Mouse (Mus musculus) intestine, postnatal 0 days (tissue): ENCODE measurements around the gene Scaf1. TPM values are rescaled to one million over a fixed set of nuclear protein-coding genes. Genes with fewer than 3 reads are reported as not detected.
A peak's percentile ranks its signal among the peaks of the same experiment; 100 is the strongest.

Source experiments
- ATAC-seq: fragments of 200-750 bp; cut with Nextera tagmentation; 2 replicates; pipeline ENCODE4 v1.8.0; 2017; ENCODE audit warnings: mild to moderate bottlenecking, moderate TSS enrichment, moderate library complexity
- H3K27ac ChIP-seq: fragments of 300-500 bp; sonication (generic); 2 replicates; pipeline ENCODE4 v1.5.1; 2014; ENCODE audit warnings: mild to moderate bottlenecking, low read depth, low read length, moderate library complexity
- H3K27me3 ChIP-seq: fragments of 300-500 bp; sonication (generic); replicated peaks from 2 replicates; pipeline ENCODE4 v1.6.1; 2014; ENCODE audit warnings: low read length, mixed read lengths; ENCODE audit not compliant: control insufficient read depth, insufficient read depth
- H3K36me3 ChIP-seq: fragments of 300-500 bp; sonication (generic); 2 replicates; pipeline ENCODE4 v1.6.1; 2014; ENCODE audit warnings: mild to moderate bottlenecking, moderate library complexity; ENCODE audit not compliant: control insufficient read depth, insufficient read depth
- H3K4me1 ChIP-seq: fragments of 300-500 bp; sonication (generic); replicated peaks from 2 replicates; pipeline ENCODE4 v1.6.1; 2014; ENCODE audit warnings: antibody characterized with exemption, low read length, mixed read lengths; ENCODE audit not compliant: control insufficient read depth, insufficient read depth
- H3K4me2 ChIP-seq: fragments of 300-500 bp; sonication (generic); replicated peaks from 2 replicates; pipeline ENCODE4 v1.6.1; 2014; ENCODE audit warnings: low read depth, mild to moderate bottlenecking, moderate library complexity
- H3K4me3 ChIP-seq: fragments of 300-500 bp; sonication (generic); 2 replicates; pipeline ENCODE4 v1.5.1; 2014; ENCODE audit warnings: low read depth, low read length
- H3K9ac ChIP-seq: fragments of 300-500 bp; sonication (generic); 2 replicates; pipeline ENCODE4 v1.6.1; 2014; ENCODE audit warnings: mild to moderate bottlenecking, low read depth, low read length
- H3K9me3 ChIP-seq: fragments of 300-500 bp; sonication (generic); 2 replicates; pipeline ENCODE4 v1.6.1; 2016; ENCODE audit warnings: mixed run types; ENCODE audit not compliant: control insufficient read depth
- CTCF ChIP-seq: sonication (generic); IDR thresholded peaks from 2 replicates; pipeline ENCODE4 v1.5.1; 2016; ENCODE audit warnings: low read depth, mild to moderate bottlenecking, control low read depth, antibody characterized with exemption, moderate library complexity
- WGBS: fragments of 180-500 bp; shearing (Covaris S2); extraction: QIAGEN DNeasy Blood & Tissue Kit; methylation state at CpG from one replicate; pipeline ENCODE4 v1.1.7; 2014; 5-methylcytosine and 5-hydroxymethylcytosine counted together
- polyA plus RNA-seq: library from polyadenylated mRNA; unstranded; fragments of >200 nt; fragmentation: Nextera tagmentation; extraction: Ambion mirVana; gene quantifications from 2 replicates; pipeline ENCODE4 v1.2.1, GENCODE M21; 2015

Gene Scaf1
- polyA plus RNA-seq, 1 experiment from 2014 or later: 22.6 TPM

DNA sequence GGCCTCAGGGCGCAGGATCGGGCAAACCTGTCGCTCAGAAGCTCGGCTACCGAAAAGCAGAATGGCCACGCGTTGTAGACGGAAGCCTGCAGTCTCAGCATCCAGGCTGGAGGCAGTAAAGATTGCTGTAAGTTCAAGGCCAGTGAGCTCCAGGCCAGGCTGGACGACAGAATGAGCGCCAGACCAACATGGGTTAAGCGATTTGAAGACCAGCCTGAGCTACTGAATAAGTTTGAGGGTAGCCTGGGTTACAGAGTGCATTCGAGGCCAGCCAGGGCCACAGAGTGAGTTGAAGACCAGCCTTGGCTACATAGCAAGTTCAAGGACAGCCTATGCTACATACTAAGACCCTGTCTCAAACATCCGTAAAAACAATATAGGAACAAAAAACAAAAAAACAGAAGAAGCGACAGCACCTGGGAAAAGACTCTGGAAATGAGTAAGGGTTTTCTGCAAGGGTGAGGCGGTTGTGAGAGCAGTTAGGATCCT lies 18.2 kb downstream of the Scaf1 start:
- WGBS: 1% methylated on average over 15 of the region's 15 CpGs
- Histone ChIP-seq H3K9me3 (no peaks in the 10 kb centered on the region), H3K36me3 (peaks cover 43% of the 10 kb centered on the region), H3K9ac (peak overlapping the region; percentile 74), H3K4me2 (peak overlapping the region; percentile 78), H3K27me3 (no peaks in the 10 kb centered on the region), H3K4me1 (0 out of 2 replicates have a peak, but pooled peaks cover 5% of the 10 kb centered on the region), H3K27ac (peak overlapping the region; percentile 83), H3K4me3 (peak overlapping the region; percentile 83)
- no peak for TF ChIP-seq CTCF
- no peak for ATAC-seq

DNA sequence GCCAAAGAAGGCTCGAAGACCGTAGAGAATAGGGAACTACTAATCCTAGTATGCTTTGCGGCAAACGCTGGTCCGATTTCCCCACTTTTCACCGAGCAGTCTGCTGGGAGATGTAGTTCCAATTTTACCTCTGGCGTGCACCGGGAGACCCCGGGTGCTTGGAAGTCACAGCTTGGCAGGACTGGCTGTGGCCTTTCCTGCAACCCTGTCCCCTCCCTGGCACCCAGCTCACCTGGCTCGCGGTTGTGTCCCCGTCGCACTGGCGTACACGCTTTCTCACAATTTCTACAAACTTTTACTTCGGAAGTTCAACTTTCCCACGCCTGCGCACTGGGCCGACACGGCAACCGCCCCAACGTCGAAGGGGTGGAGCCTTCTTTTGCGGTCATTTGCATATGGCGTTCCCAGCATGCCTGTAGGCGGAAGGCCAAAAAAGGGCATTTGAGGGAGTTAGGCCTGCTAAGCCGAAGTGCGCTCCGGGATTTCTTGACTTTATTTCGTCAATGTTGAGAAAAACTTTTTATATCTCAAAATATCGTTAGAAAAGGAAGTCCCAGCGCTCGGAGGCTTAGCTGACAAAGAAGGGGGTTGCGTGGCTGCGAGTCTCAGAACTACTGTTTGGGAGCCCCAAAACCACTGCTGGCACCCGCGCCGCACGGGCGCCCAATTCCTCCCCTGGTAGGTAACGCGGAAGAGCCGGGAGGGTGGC lies 18.8 kb downstream of the Scaf1 start, which contains the start of gene Irf3:
Gene Irf3 (plus strand): TSS at position 418 of the 709 bp plus-strand sequence.
- no peak for TF ChIP-seq CTCF
- Histone ChIP-seq H3K4me1 (0 out of 2 replicates have a peak, but pooled peaks cover 5% of the 10 kb centered on the region), H3K27ac (peak within 1 kb of the TSS; percentile 83), H3K36me3 (peaks cover 43% of the 10 kb centered on the region), H3K4me2 (peak within 1 kb of the TSS; percentile 78), H3K27me3 (no peaks in the 10 kb centered on the region), H3K9me3 (no peaks in the 10 kb centered on the region), H3K4me3 (peak within 1 kb of the TSS; percentile 83), H3K9ac (peak within 1 kb of the TSS; percentile 74)
- peak; percentile 92 for ATAC-seq
- WGBS: under 1% methylated on average over 43 of the region's 43 CpGs

DNA sequence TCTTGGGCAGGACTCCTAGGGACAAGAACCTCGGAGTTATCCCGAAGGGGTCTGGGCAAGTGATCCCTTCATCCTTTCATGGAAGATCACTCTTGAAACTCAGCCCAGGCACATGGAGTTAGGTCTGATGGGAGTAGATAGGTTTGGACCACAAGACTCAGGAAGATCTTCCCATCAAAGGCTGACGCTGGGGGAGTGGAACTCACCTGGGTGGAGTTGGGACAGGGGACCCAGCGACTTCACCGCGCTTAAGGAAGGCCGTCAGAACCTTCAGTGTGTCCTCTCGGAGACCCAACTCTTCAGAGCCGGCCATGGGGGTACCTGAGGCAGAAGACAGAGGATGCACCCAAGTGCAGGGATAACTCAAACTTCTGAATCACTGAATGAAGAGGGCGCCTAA lies 19.5 kb downstream of the Scaf1 start:
- H3K4me2 ChIP-seq: peak overlapping the region; percentile 78
- H3K4me3 ChIP-seq: peak overlapping the region; percentile 83
- H3K9me3 ChIP-seq: no peaks in the 10 kb centered on the region
- no peak for ATAC-seq
- WGBS: 9% methylated on average over 10 of the region's 10 CpGs
- no peaks in the 10 kb centered on the region for H3K27me3 ChIP-seq
- no peak for TF ChIP-seq CTCF
- no peak overlapping the region for H3K27ac ChIP-seq
- peak overlapping the region; percentile 58 for H3K9ac ChIP-seq
- H3K4me1 ChIP-seq: 0 out of 2 replicates have a peak, but pooled peaks cover 5% of the 10 kb centered on the region
- peaks cover 41% of the 10 kb centered on the region for H3K36me3 ChIP-seq

DNA sequence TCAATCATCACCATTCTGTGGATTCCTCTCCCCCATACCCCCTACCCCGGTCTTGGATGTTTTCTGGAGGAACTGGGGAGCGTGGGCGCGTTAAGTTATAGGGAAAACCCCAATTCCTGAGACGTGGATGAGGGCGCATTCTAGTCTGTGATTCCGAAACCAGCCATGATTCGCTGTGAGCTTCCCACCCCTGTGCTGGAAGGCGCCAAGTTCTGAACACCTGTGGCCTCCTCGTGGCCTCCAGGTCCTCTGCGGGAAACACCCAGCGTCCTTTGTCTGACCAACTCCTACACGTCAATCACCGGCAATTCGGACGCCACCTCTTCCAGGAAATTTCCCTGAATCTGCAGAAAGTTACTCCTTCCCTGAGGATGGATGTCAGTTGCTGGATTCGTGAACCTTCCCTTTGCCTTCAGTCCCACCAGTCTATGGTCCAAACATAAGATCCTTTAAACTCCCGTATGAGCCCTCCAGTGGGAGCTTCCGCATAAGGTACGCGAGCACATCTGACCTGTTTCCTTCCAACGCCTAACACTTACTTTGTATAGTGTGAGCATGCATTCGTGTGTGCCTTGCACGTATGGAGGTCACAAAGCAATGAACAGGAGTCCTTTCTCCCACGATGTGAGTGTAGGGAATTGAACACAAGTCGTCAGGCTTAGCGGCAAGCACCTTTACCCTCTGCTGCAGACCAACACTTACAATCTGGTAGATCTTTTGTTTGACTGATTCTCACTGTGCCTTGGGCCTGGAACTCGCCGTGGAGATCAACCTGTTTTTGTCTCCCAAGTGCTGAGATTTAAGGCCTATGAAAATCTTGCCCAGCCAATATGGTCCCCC lies 29.1 kb downstream of the Scaf1 start:
- 0 out of 2 replicates have a peak, but pooled peaks have one; percentile 5 for TF ChIP-seq CTCF
- peak; percentile 49 for ATAC-seq
- Histone ChIP-seq H3K27ac (peak overlapping the region; percentile 86), H3K9me3 (no peaks in the 10 kb centered on the region), H3K36me3 (peaks cover 14% of the 10 kb centered on the region), H3K4me3 (peak overlapping the region; percentile 55), H3K27me3 (no peaks in the 10 kb centered on the region), H3K4me2 (peak overlapping the region; percentile 81), H3K4me1 (no peaks in the 10 kb centered on the region), H3K9ac (peak overlapping the region; percentile 59)
- under 1% methylated on average over 29 of the region's 29 CpGs for WGBS

DNA sequence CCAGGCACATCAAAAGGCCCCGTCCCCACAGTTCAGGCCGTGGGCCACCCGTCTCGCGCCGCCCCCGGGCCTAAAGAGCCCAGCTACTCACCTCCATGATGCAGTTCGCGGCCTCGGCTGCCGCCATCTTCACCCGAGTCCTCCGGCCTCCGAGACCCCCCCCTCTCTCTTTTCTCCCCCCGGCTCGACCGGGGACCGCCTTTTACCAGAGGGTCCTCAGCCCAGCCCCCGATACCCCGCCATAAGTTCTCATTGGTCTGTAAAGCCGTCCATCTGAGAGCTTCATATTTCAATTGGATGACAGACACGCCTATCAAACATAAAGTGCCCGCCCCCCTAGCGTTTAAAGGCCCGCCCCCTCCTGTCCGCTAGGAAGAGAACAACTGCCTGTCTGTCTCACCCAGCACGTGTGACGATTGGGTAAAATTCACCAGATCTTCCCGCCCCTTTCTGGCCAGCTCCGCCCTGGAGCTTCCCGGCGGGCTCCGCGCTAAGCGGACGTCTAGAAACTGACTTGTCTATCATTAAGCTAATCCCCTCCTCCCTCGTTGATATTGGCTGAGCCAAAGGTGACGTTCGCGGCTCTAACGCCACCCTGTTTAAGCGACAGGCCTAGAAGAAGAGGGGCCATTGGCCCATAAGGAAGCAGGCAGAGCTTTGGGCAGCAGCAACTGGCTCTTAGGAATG lies 29.8 kb downstream of the Scaf1 start, which contains the start of gene Prmt1:
Gene Prmt1 (minus strand): TSS at position 377 of the 687 bp plus-strand sequence.
- H3K4me3 ChIP-seq: peak within 1 kb of the TSS; percentile 70
- no peaks in the 10 kb centered on the region for H3K27me3 ChIP-seq
- 0% methylated on average over 42 of the region's 42 CpGs for WGBS
- H3K4me2 ChIP-seq: peak within 1 kb of the TSS; percentile 81
- ATAC-seq: peak; percentile 97
- H3K9me3 ChIP-seq: no peaks in the 10 kb centered on the region
- no peaks in the 10 kb centered on the region for H3K4me1 ChIP-seq
- peaks cover 16% of the 10 kb centered on the region for H3K36me3 ChIP-seq
- no peak for TF ChIP-seq CTCF
- H3K27ac ChIP-seq: peak within 1 kb of the TSS; percentile 86
- peak within 1 kb of the TSS; percentile 81 for H3K9ac ChIP-seq
